Comparison of ENCODE assay signal across 16 mouse cellular contexts in genomic region chr2:140532859-140533519, GRCm38 (mm10).
DNase-seq lines count a peak whose midpoint lies in the region; ATAC-seq and TF ChIP-seq lines count a peak whose summit lies in the region.
"Had no signal": no experiment of that assay in that cellular context is flagged by ENCODE, and none has a peak within 500 bp of the region (broad histone marks: within the 10 kb centered on the region; RNA-seq: fewer than 3 reads in every experiment).

No protein-coding gene starts in this region.

- peaks cover 18% of the 10 kb centered on the region for H3K4me1 ChIP-seq in forebrain, embryonic 15.5 days
- 0 out of 2 replicates have a peak, but pooled peaks cover 3% of the 10 kb centered on the region for H3K4me1 ChIP-seq in midbrain, embryonic 12.5 days
- H3K4me1 ChIP-seq: heart, embryonic 12.5 days; limb, embryonic 13.5 days had no signal

- peak; percentile 79 for ATAC-seq in forebrain, embryonic 15.5 days (replicated peaks)
- peak; percentile 63; the same call in 1 of the 2 replicates for ATAC-seq in midbrain, embryonic 12.5 days (ENCODE audit: low FRiP score, low read depth)
- ATAC-seq: Patski had no signal

- intact Hi-C loops in heart, postnatal 10 days (cut with DNase I) = no loop called here

- DNase-seq in layer of hippocampus, adult 2 months (ENCODE audit: low spot score in 2 of 2) = peak in 1 of 2 experiments; percentile 46
- DNase-seq in layer of hippocampus, adult 11-12 months (ENCODE audit: low spot score) = no peak
- DNase-seq in retina, embryonic 14.5 days (ENCODE audit: low spot score) = peak; percentile 17
- no peak for DNase-seq in kidney, postnatal 4 days
- no peak for DNase-seq in lung, postnatal 25 days (ENCODE audit: low spot score)
- no peak for DNase-seq in heart, postnatal 10 days
- DNase-seq: cerebellum, adult 18-20 months; gastrocnemius, postnatal 36 days; kidney, adult 2 months; right cerebral cortex, postnatal 4 days had no signal

- no peaks in the 10 kb centered on the region for H3K9me3 ChIP-seq in forebrain, embryonic 15.5 days
- H3K9me3 ChIP-seq in midbrain, embryonic 12.5 days = no peaks in the 10 kb centered on the region
- H3K9me3 ChIP-seq: heart, embryonic 12.5 days; limb, embryonic 13.5 days had no signal

- H3K4me2 ChIP-seq in forebrain, embryonic 15.5 days (replicated peaks) = peak overlapping the region; percentile 35
- peak overlapping the region; percentile 29 for H3K4me2 ChIP-seq in midbrain, embryonic 12.5 days (replicated peaks)
- H3K4me2 ChIP-seq: heart, embryonic 12.5 days; limb, embryonic 13.5 days had no signal

- H3K27me3 ChIP-seq in forebrain, embryonic 15.5 days = no peaks in the 10 kb centered on the region
- no peaks in the 10 kb centered on the region for H3K27me3 ChIP-seq in midbrain, embryonic 12.5 days
- H3K27me3 ChIP-seq: heart, embryonic 12.5 days; limb, embryonic 13.5 days; Patski had no signal

- H3K36me3 ChIP-seq in forebrain, embryonic 15.5 days = no peaks in the 10 kb centered on the region
- no peaks in the 10 kb centered on the region for H3K36me3 ChIP-seq in midbrain, embryonic 12.5 days
- H3K36me3 ChIP-seq: heart, embryonic 12.5 days; limb, embryonic 13.5 days had no signal

- peak overlapping the region; percentile 51; the same call in 1 of the 2 replicates for H3K27ac ChIP-seq in layer of hippocampus, adult 2 months
- no peak overlapping the region for H3K27ac ChIP-seq in forebrain, embryonic 15.5 days (replicated peaks)
- H3K27ac ChIP-seq in midbrain, embryonic 12.5 days (replicated peaks) = no peak overlapping the region
- H3K27ac ChIP-seq: limb, embryonic 13.5 days; macrophage had no signal

- no peak for TF ChIP-seq CTCF in layer of hippocampus, adult 2 months (conservative IDR thresholded peaks at IDR 0.05)

- H3K4me3 ChIP-seq in layer of hippocampus, adult 2 months = peak overlapping the region; percentile 26
- no peak overlapping the region for H3K4me3 ChIP-seq in forebrain, embryonic 15.5 days
- H3K4me3 ChIP-seq in midbrain, embryonic 12.5 days = no peak overlapping the region
- H3K4me3 ChIP-seq: heart, embryonic 12.5 days; limb, embryonic 13.5 days had no signal

- WGBS in forebrain, embryonic 15.5 days = 11% methylated on average over 9 of the region's 9 CpGs
- WGBS in midbrain, embryonic 12.5 days = 48% methylated on average over 9 of the region's 9 CpGs

- no peak overlapping the region for H3K9ac ChIP-seq in forebrain, embryonic 15.5 days (replicated peaks)
- no peak overlapping the region for H3K9ac ChIP-seq in midbrain, embryonic 12.5 days (replicated peaks)
- H3K9ac ChIP-seq: heart, embryonic 12.5 days; limb, embryonic 13.5 days had no signal
